Mouse (Mus musculus) CH12.LX (cell line): ENCODE measurements around the gene Gch1. TPM values are rescaled to one million over a fixed set of nuclear protein-coding genes. Genes with fewer than 3 reads are reported as not detected.

Source experiments
- DNase-seq: peaks from one replicate; pipeline ENCODE4 v3.0.0-alpha.2; 2013; ENCODE audit errors: extremely low read depth
- H3K27ac ChIP-seq: 2 replicates; pipeline ENCODE4 v1.5.1; 2012; ENCODE audit warnings: low read depth, mild to moderate bottlenecking, control low read depth, moderate library complexity; ENCODE audit not compliant: insufficient read depth
- H3K27me3 ChIP-seq: replicated peaks from 2 replicates; pipeline ENCODE3; 2012; ENCODE audit warnings: inconsistent platforms
- H3K36me3 ChIP-seq, 2 experiments: replicated peaks in 1 of 2; 2 replicates each; pipeline versions ENCODE3 to v1.6.1; 2012; ENCODE audit warnings: inconsistent platforms in 1 of 2, low read length in 1 of 2, mild to moderate bottlenecking in 1 of 2, mixed read lengths in 1 of 2, moderate library complexity in 1 of 2; ENCODE audit not compliant: control insufficient read depth in 1 of 2, insufficient read depth in 1 of 2
- H3K4me1 ChIP-seq, 2 experiments: 2 replicates each; pipeline ENCODE4 v1.6.1; 2012; ENCODE audit warnings: inconsistent platforms in 1 of 2, moderate library complexity in 1 of 2; ENCODE audit not compliant: insufficient read depth in 2 of 2, control insufficient read depth in 1 of 2
- H3K4me2 ChIP-seq: 2 replicates; pipeline ENCODE4 v1.6.1; 2012; ENCODE audit warnings: low read depth, mild to moderate bottlenecking, control low read depth; ENCODE audit not compliant: poor library complexity, insufficient read depth, severe bottlenecking
- H3K4me3 ChIP-seq, 3 experiments: fragments of 150-350 bp in 1 of 3; sonication (generic) in 1 of 3; replicated peaks in 1 of 3; 2 replicates each; pipeline versions ENCODE3 to v1.5.1; 2011 to 2012; ENCODE audit warnings: low read depth in 2 of 3, low read length in 2 of 3, mild to moderate bottlenecking in 2 of 3, moderate library complexity in 2 of 3, control low read depth in 1 of 3, improper control_type of control experiment in 1 of 3, inconsistent platforms in 1 of 3, mixed read lengths in 1 of 3; ENCODE audit not compliant: poor library complexity in 1 of 3
- H3K79me2 ChIP-seq: replicated peaks from 2 replicates; pipeline ENCODE4 v1.6.1; 2012; ENCODE audit warnings: mild to moderate bottlenecking, moderate library complexity; ENCODE audit not compliant: control insufficient read depth, poor library complexity, insufficient read depth, severe bottlenecking; ENCODE audit errors: extremely low read depth
- H3K9ac ChIP-seq: 2 replicates; pipeline ENCODE4 v1.6.1; 2012; ENCODE audit warnings: low read depth, mild to moderate bottlenecking, control low read depth, moderate library complexity; ENCODE audit not compliant: insufficient read depth
- H3K9me3 ChIP-seq: replicated peaks from 2 replicates; pipeline ENCODE3; 2012; ENCODE audit warnings: low read length, inconsistent platforms, mixed read lengths
- CHD1 ChIP-seq: IDR thresholded peaks from 2 replicates; pipeline ENCODE4 v1.6.1; 2012; ENCODE audit warnings: low read depth, low read length, improper control_type of control experiment, inconsistent platforms
- E2F4 ChIP-seq: IDR thresholded peaks from 2 replicates; pipeline ENCODE4 v1.6.1; 2011; ENCODE audit warnings: low read depth, low read length, improper control_type of control experiment; ENCODE audit not compliant: insufficient replicate concordance
- ELF1 ChIP-seq: IDR thresholded peaks from 2 replicates; pipeline ENCODE4 v1.6.1; 2014; ENCODE audit warnings: low read depth, mild to moderate bottlenecking, inconsistent platforms, low read length, improper control_type of control experiment
- ETS1 ChIP-seq: conservative IDR thresholded peaks from 2 replicates; pipeline ENCODE4 v1.6.1; 2012; ENCODE audit warnings: low read depth, mild to moderate bottlenecking, inconsistent platforms, low read length, improper control_type of control experiment, moderate library complexity
- GABPA ChIP-seq: IDR thresholded peaks from 2 replicates; pipeline ENCODE4 v1.6.1; 2012; ENCODE audit warnings: low read depth, low read length, improper control_type of control experiment, inconsistent platforms; ENCODE audit not compliant: insufficient replicate concordance
- HCFC1 ChIP-seq: IDR thresholded peaks from 2 replicates; pipeline ENCODE4 v1.6.1; 2012; ENCODE audit warnings: low read depth, mild to moderate bottlenecking, inconsistent platforms, low read length, improper control_type of control experiment
- IRF4 ChIP-seq: IDR thresholded peaks from 2 replicates; pipeline ENCODE4 v1.6.1; 2014; ENCODE audit warnings: low read depth, mild to moderate bottlenecking, inconsistent platforms, low read length, improper control_type of control experiment
- JUN ChIP-seq: IDR thresholded peaks from 2 replicates; pipeline ENCODE4 v1.6.1; 2011; ENCODE audit warnings: low read depth, mild to moderate bottlenecking, low read length, improper control_type of control experiment, moderate library complexity; ENCODE audit not compliant: insufficient read depth
- JUND ChIP-seq: conservative IDR thresholded peaks from 2 replicates; pipeline ENCODE4 v1.6.1; 2011; ENCODE audit warnings: low read depth, low read length, improper control_type of control experiment
- KAT2A ChIP-seq: IDR thresholded peaks from 2 replicates; pipeline ENCODE4 v1.6.1; 2012; ENCODE audit warnings: low read length, improper control_type of control experiment, inconsistent platforms; ENCODE audit not compliant: insufficient replicate concordance
- MAFK ChIP-seq: IDR thresholded peaks from 2 replicates; pipeline ENCODE4 v1.6.1; 2011; ENCODE audit warnings: low read length, improper control_type of control experiment; ENCODE audit not compliant: insufficient replicate concordance
- MAZ ChIP-seq: IDR thresholded peaks from 2 replicates; pipeline ENCODE4 v1.6.1; 2012; ENCODE audit warnings: low read depth, mild to moderate bottlenecking, inconsistent platforms, low read length, improper control_type of control experiment, moderate library complexity
- NELFE ChIP-seq: IDR thresholded peaks from 2 replicates; pipeline ENCODE4 v1.6.1; 2011; ENCODE audit warnings: low read depth, low read length, improper control_type of control experiment
- NRF1 ChIP-seq: IDR thresholded peaks from 2 replicates; pipeline ENCODE4 v1.6.1; 2014; ENCODE audit warnings: low read depth, mild to moderate bottlenecking, inconsistent platforms, low read length, improper control_type of control experiment, moderate library complexity
- POLR2A ChIP-seq: IDR thresholded peaks from 2 replicates; pipeline ENCODE4 v1.6.1; 2011; ENCODE audit warnings: low read depth, mild to moderate bottlenecking, improper control_type of control experiment, low read length
- POLR2AphosphoS2 ChIP-seq: IDR thresholded peaks from 2 replicates; pipeline ENCODE4 v1.6.1; 2011; ENCODE audit warnings: low read depth, low read length, improper control_type of control experiment
- SIN3A ChIP-seq: IDR thresholded peaks from 2 replicates; pipeline ENCODE4 v1.6.1; 2012; ENCODE audit warnings: low read length, improper control_type of control experiment, inconsistent platforms
- SMC3 ChIP-seq: IDR thresholded peaks from 2 replicates; pipeline ENCODE4 v1.6.1; 2011; ENCODE audit warnings: low read depth, low read length, improper control_type of control experiment
- TCF12 ChIP-seq: IDR thresholded peaks from 2 replicates; pipeline ENCODE4 v1.6.1; 2014; ENCODE audit warnings: low read depth, mild to moderate bottlenecking, inconsistent platforms, low read length, improper control_type of control experiment
- USF2 ChIP-seq: conservative IDR thresholded peaks from 2 replicates; pipeline ENCODE4 v1.6.1; 2011; ENCODE audit warnings: low read depth, low read length, improper control_type of control experiment
- dilution Hi-C: fragments of 300-500 bp; cut with MboI; formaldehyde crosslinking; loops from 2 replicates; pipeline ENCODE4 v1.14.3; 2020; ENCODE audit warnings: low sequenced_read_pairs; ENCODE audit not compliant: extremely low pct_unique_long_range_greater_than_20kb, extremely low pct_ligation_motif_present
- in situ Hi-C: fragments of 300-500 bp; cut with MboI; formaldehyde crosslinking; loops from 3 replicates; pipeline ENCODE4 v1.14.3; 2019; ENCODE audit warnings: low sequenced_read_pairs, low pct_ligation_motif_present, low pct_unique_long_range_greater_than_20kb, mixed read lengths
- polyA plus RNA-seq: library from polyadenylated mRNA; unstranded; fragments of >175 nt; gene quantifications from 2 replicates; pipeline ENCODE4 v1.2.1, GENCODE M21; 2012; ENCODE audit warnings: low read depth; ENCODE audit not compliant: insufficient read length
- total RNA-seq, 2 experiments: library from RNA; depleted of rRNA; stranded (reverse); fragments of 300-350 nt in 1 of 2; fragments of >200 nt in 1 of 2; gene quantifications; 2 replicates each; pipeline ENCODE4 v1.2.3; 2012 to 2014

Gch1 gene
- total and polyA plus RNA-seq, 3 experiments, result 5.7 to 6.5 (median 5.7) TPM

GRCm38 (mm10) chr14:47216541-47216940, 27.3 kb upstream of the Gch1 start:
- Histone ChIP-seq H3K4me1 (peaks cover 6 to 16% of the 10 kb centered on the region in 2 experiments), H3K79me2 (no peaks in the 10 kb centered on the region), H3K27me3 (no peaks in the 10 kb centered on the region), H3K27ac (no peak overlapping the region), H3K4me3 (no peak overlapping the region), H3K9ac (no peak overlapping the region), H3K4me2 (no peak overlapping the region), H3K36me3 (no peaks in the 10 kb centered on the region), H3K9me3 (no peaks in the 10 kb centered on the region)
- DNase-seq, result no peak
- TF ChIP-seq MAFK (no peak), MAZ (no peak), NRF1 (no peak), TCF12 (no peak), SMC3 (no peak), JUND (no peak), POLR2A (no peak)
- in situ Hi-C loops, result no loop called here
- dilution Hi-C loops, result no loop called here

- Histone ChIP-seq H3K79me2 (no peaks in the 10 kb centered on the region), H3K4me2 (no peak overlapping the region), H3K9me3 (no peaks in the 10 kb centered on the region), H3K36me3 (no peaks in the 10 kb centered on the region), H3K4me1 (peaks cover 6 to 16% of the 10 kb centered on the region in 2 experiments), H3K27me3 (no peaks in the 10 kb centered on the region), H3K9ac (no peak overlapping the region), H3K4me3 (no peak overlapping the region), H3K27ac (no peak overlapping the region)
- TF ChIP-seq SIN3A (no peak), JUN (no peak), IRF4 (no peak), POLR2A (no peak), POLR2AphosphoS2 (no peak), HCFC1 (no peak), E2F4 (no peak)
- dilution Hi-C loops, result no loop called here
- in situ Hi-C loops, result no loop called here
- DNase-seq, result no peak
Observed at GRCm38 (mm10) chr14:47214367-47214766, 25.2 kb upstream of the Gch1 start.

- no peak for TF ChIP-seq JUND
- TF ChIP-seq SMC3, result no peak
- TF ChIP-seq SIN3A, result no peak
- no peak for TF ChIP-seq USF2
- no peak for TF ChIP-seq CHD1
- no peak for TF ChIP-seq ELF1
- TF ChIP-seq POLR2A, result no peak
- TF ChIP-seq ETS1, result no peak
- no peak for TF ChIP-seq NELFE
- TF ChIP-seq GABPA, result no peak
- no peak for TF ChIP-seq IRF4
- TF ChIP-seq KAT2A, result no peak
- TF ChIP-seq MAZ, result no peak
- TF ChIP-seq, all 38 proteins: peak for 0
- in situ Hi-C loops, result no loop called here
Observed at GRCm38 (mm10) chr14:47213305-47213704, 24.1 kb upstream of the Gch1 start.

More at GRCm38 (mm10) chr14:47213305-47213704, 24.1 kb upstream of the Gch1 start:
- Histone ChIP-seq H3K9ac (no peak overlapping the region), H3K4me2 (no peak overlapping the region; the same call in 1 of the 2 replicates), H3K9me3 (no peaks in the 10 kb centered on the region), H3K27me3 (no peaks in the 10 kb centered on the region), H3K4me3 (no peak overlapping the region), H3K79me2 (no peaks in the 10 kb centered on the region), H3K27ac (no peak overlapping the region), H3K4me1 (peaks cover 2 to 6% of the 10 kb centered on the region in 2 experiments; a peak in 2 of 4 replicates), H3K36me3 (no peaks in the 10 kb centered on the region)
- dilution Hi-C loops, result no loop called here
- DNase-seq, result no peak
